Mouse (Mus musculus): ENCODE results near the gene Gm17455.

Gm17455 gene

DNA sequence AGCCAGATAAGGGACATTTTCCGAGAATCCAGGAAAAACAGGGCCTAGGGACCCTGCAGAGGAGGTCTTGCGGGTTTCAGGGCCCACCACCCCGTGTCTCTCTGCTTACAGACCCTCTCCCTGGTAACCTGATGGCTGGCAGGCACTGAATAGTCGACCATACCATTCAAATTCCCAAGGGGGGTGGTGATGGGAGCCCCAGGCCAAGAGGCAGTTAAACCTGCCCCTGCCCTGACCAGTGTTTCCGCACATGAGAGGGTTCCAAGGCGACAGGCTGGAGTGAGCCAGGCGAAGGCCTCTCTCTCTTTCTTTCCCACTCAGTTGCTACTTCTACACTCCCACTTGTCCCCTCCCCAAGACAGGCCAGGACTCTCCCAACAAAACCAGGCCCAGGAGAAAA lies at the start of gene Gm17455:
TSS of gene Gm17455 (plus strand) at position 278 of the 400 bp plus-strand sequence.
- DNase-seq, result no peak

DNA sequence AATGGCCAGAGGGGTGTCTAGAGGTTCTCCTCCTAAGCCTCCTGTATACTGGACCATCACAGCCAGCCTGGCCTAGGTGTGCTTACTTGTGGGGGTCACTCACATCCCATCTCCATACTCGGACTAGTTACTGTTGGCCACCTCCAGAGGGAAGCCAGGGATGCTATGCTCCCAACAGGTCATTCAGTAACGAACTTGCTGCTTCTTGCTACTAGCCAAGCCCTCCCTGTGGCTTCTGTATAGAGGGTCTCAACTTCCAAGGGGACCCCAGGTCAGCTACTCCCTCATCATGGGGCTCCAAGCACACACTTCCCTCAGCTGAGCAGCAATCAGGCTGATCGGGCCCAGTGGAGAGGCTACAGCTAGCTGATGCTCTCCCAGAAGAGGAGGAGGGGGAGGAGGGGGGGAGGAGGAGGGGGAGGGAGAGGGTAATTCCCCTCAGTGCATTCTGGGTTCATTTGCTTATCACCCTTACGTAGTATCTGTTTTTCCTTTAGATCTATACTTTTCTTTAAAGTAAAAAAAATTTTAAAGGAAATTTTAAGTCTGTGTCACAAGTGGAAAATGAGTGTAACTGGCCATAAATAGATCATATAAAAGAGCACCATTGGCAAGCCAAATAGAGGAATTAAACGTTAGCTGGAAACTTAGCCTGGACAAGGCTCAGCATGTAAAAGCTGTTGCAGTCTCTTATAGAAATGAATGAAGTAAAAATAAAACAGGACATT lies 49.3 kb upstream of the Gm17455 start:
- no peak for DNase-seq

DNA sequence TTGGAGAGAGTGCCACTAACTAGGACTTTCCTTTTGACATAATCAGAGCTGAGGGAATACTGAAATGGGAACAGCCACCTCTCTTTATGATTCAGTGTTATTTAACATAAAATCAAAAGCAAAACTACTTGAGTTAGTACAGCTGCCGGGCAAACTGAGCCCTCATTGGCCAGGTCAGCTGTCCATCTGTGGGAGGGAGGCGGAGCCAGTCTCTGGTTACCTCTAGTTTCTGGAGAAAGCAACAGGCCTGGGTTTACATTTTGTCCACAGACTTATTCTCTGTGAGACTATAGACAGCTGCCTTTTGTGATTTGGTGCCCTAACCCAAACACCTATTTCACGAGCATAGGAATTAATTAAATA lies 48.7 kb upstream of the Gm17455 start:
- DNase-seq, result peak; percentile 95 to 96

DNA sequence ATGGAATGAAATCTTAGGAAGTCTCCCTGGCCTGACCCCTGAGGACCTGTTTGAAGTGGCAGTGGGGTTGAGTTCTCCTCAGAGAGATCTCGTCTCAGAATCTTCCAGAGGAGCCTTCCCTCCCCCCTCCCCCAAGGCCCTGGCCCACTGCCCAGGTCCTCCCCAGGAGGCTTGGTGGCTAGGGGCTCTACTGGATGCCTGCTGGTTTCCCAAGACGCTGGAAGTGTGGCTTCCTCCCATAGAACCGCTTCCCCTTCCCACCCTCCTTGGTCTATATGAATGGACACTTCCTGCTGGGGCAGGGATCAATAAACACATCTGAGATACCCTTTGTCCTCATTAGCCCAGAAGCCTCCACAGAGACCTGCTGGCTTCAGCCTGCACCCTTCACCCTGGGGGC lies 48.3 kb upstream of the Gm17455 start:
- DNase-seq, result no peak

GRCm38 (mm10) chr10:60351761-60352455 lies 47.6 kb upstream of the Gm17455 start:
- DNase-seq, result peak; percentile 63 to 87

GRCm38 (mm10) chr10:60353241-60354002 lies 46.1 kb upstream of the Gm17455 start:
- DNase-seq, result peak; percentile 10 to 52

DNA sequence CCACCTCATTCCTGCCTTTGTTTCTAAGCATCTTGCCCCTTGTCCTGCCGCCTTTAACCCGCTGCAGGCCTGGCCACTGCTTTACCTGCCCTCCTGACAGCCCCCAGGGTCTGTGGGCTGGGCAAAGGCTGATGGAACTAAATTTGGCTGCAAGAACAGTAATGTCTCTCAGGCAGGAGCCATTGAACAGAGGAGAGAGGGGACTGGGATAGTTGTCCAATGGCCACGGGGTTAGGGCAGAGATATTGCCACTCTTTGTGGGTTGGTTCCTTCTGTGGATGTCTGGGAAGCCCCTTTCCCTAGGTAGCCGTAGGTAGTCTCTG lies 45.6 kb upstream of the Gm17455 start:
- no peak for DNase-seq

- DNase-seq, result no peak
These were observed 44.4 kb upstream of the Gm17455 start for GRCm38 (mm10) chr10:60354881-60355677.

DNA sequence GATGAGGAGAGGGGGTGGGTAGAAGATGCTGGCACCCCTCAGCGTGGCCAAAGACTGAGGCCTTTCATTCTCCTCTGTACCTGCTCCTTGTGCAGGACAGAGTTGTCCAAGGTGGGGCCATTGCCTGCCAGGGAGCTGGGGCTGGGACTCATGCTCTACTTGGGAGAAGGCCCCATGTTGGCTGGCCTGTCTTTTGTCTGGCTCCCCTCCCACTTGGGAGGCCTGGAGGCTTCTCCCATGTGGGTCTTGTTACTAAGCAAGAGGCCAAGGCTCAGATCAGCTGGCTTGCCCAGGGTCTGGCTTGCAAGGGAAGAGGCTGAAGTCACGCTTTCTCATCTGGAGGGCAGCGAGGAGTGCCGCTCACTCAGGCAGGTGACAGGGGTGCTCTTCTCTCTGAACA lies 42.1 kb upstream of the Gm17455 start:
- no peak for DNase-seq

GRCm38 (mm10) chr10:60357901-60358300 lies 41.6 kb upstream of the Gm17455 start:
- no peak for DNase-seq

DNA sequence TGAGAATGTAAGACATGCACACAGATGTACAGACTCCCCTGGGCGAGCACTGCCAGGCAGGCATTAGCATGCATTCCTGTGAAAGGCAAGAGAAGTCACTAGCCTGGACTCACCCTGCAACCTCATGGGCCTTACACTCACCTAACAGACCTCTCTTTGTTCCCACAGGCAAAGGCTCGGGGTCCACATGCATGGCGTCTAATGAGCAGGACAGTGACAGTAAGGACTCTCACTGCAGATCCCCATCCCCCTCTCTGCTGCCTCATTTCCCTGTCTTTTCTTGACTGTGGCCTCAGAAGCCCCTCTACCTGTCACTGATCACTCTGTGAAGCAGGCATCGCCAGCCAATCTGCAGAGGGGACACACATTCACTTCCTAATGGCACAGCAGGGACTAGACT lies 40.8 kb upstream of the Gm17455 start:
- no peak for DNase-seq

DNA sequence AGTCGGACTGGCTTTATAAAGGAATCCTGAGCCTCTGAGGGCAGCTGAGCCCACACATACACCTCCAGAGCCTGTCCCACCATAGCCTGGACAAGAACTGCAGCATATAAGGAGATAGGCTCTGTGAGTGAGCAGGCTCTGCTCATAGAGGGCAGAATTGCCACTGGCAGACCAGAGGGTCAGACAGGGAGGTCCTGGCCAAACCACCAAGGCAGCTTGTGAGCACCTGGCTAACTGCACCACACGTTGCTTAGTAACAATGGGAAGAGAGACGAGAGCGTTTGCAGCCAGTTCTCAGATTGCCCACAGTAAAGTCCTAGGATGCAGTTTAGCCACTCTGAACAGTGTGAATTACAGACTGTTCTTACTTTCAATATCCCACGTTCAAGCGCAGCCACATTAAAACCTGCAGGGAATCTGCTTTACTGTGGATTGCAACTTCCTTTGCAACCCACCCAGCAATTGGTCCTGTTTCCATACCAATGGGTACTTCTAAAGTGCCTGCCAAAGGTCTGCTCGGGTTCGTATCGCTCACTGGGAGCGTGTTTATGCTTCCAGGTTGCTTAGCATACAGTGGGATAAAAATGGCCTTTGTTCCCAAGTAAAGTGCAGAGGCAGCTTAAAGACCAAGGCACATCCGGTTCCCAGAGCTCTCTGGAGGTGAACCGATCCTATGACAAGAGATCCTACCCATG lies 37.8 kb upstream of the Gm17455 start:
- DNase-seq, result no peak

DNA sequence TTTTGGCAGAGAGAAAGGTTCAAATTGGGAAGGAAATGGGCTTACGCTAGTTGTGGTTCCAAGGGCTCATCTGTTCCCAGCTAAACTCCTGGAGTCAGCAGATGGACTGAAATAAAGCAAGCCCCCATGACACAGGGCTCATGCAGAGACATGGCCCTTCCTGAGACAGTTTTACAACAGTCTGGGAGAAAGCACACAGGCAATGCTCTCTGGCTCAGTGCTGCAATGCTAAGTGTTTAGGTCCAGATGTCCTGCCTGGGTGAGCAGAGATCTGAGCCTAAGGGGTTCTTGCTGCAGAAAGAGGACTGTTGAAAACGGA lies 37.3 kb upstream of the Gm17455 start:
- no peak for DNase-seq

GRCm38 (mm10) chr10:60363426-60363825 lies 36.1 kb upstream of the Gm17455 start:
- DNase-seq, result no peak

DNA sequence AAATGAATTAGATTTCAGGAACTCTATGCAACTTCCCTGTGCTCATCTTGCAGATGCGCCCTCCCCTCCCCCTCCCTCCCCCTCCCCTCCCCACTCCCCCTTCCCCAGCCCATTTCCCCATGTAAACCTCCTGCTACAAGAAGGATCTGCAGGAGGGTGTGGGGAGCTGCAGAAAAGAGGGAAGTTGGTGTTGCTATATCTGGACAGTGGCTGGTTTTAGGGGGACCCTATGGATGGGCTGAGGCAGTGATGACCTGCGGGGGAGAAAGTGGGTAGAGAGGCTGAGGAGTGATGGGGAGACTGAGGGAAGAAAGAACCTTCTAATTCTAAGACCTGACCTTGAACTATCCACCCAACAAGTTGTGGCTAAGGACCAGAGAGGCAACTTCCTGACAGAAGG lies 32.4 kb upstream of the Gm17455 start:
- DNase-seq, result no peak

DNA sequence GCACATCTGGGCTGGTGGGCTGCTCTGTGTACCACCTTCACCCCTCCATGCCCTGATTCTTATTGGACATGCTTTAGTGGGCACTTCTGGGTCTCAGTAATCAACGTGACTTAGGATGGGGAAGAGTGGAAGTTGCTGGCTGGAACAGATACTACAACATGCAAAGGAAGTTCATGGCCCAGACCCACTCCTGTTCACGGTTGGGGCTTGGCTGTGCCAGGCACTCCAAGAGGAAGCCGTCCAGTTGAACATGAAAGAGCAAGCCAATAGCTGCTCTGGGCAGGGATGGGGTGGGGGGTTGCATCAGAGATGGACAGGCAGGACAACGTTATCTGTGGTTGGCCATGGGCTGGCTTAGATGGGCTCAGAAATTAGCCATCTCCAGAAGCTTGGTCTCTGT lies 31.6 kb upstream of the Gm17455 start:
- no peak for DNase-seq

DNA sequence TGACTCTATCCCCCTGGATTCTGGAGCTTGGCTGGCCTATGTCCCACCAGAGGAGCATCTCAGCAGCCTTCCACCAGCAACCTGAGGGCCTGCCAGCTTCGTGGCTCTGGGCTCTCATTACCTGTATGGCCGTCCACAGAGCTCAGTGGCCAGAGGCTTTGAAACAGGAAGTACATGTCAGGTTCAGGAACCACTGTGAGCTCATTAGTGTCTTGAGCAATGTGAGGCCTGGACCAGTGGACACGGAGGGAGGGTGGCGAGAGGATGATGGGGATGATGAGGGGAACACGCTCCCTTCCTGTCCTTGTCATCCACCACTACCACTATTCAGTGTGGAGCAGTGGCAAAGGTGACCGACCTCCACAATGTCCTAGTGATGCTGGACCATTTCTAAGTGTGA lies 30.1 kb upstream of the Gm17455 start:
- no peak for DNase-seq

GRCm38 (mm10) chr10:60370098-60370497 lies 29.4 kb upstream of the Gm17455 start:
- DNase-seq, result no peak

GRCm38 (mm10) chr10:60370601-60371061 lies 28.9 kb upstream of the Gm17455 start:
- DNase-seq, result no peak

DNA sequence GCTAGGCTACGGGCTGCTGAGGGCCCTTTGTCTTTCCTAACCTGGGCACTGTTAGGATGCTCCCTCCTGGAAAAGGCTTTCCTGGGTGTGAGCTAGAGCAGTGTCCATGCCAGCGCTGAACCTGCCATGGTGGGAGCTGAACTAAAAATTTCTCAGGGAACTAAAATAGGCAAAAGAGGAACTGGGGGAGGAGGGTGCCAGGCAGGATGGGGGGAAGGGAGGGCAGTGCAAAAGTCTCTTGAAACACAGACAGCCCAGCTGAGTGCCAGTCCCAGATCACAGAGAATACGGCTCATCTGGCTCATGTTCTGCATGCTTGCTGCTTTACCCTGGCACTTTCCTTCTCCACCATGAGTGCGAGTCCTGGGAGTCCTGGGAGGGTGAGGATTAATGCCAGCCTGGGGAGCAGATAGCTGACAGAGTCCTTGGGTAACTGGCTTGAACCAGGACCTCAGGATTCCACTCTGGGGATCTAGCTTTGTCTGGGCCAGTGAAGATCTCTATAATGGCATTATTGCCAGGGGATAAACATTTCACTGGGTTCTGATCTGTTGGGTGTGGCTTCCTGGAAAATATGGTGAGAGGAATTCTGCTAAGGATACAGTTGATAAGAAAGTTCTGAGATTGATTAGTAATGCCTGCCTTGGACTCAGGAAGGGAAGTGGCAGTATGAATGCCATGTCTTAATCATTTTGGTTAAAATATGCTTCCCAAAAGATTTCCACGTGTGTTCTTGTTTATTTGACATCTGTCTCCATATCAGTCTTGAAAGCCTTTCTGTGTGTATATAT lies 27.7 kb upstream of the Gm17455 start:
- DNase-seq, result no peak

GRCm38 (mm10) chr10:60373543-60373936 lies 26.0 kb upstream of the Gm17455 start:
- no peak for DNase-seq

Data from kidney, postnatal 25 days (tissue).